Mouse (Mus musculus): Measurements from ENCODE around the gene Elac2. TPM values are rescaled to one million over a fixed set of nuclear protein-coding genes. Genes with fewer than 3 reads are reported as not detected.

The Elac2 gene
- total RNA-seq, 2 experiments from 2014 or later, result 18.2 to 20.1 TPM

GRCm38 (mm10) chr11:65016754-65017153 lies 37.9 kb downstream of the Elac2 start:
- no peak for DNase-seq (ENCODE audit: low spot score in 2 of 2)

- DNase-seq (ENCODE audit: low spot score in 2 of 2), result no peak
Measured at GRCm38 (mm10) chr11:65020744-65021143, 41.9 kb downstream of the Elac2 start.

GRCm38 (mm10) chr11:65022771-65023170 lies 43.9 kb downstream of the Elac2 start:
- no peak for DNase-seq (ENCODE audit: low spot score in 2 of 2)

GRCm38 (mm10) chr11:65028049-65028448 lies 49.2 kb downstream of the Elac2 start:
- DNase-seq (ENCODE audit: low spot score in 2 of 2), result no peak

- no peak for DNase-seq (ENCODE audit: low spot score in 2 of 2)
Measured at GRCm38 (mm10) chr11:65030201-65030600, 51.4 kb downstream of the Elac2 start.

- DNase-seq (ENCODE audit: low spot score in 2 of 2), result no peak
Measured at GRCm38 (mm10) chr11:65032221-65032620, 53.4 kb downstream of the Elac2 start.

- no peak for DNase-seq (ENCODE audit: low spot score in 2 of 2)
Measured at GRCm38 (mm10) chr11:65038996-65039395, 60.2 kb downstream of the Elac2 start.

- no peak for DNase-seq (ENCODE audit: low spot score in 2 of 2)
Measured at GRCm38 (mm10) chr11:65039517-65040095, 60.8 kb downstream of the Elac2 start.

GRCm38 (mm10) chr11:65040556-65040955 lies 61.7 kb downstream of the Elac2 start:
- DNase-seq (ENCODE audit: low spot score in 2 of 2), result no peak

GRCm38 (mm10) chr11:65049090-65049489 lies 70.3 kb downstream of the Elac2 start:
- no peak for DNase-seq (ENCODE audit: low spot score in 2 of 2)

GRCm38 (mm10) chr11:65050819-65051218 lies 72.0 kb downstream of the Elac2 start:
- DNase-seq (ENCODE audit: low spot score in 2 of 2), result no peak

Other genes with a start within 250 kb of the Elac2 start
- under 1 TPM in 1 of 2 experiments, not detected in 1; 0.52 TPM for gene 1700086D15Rik, start 180.9 kb downstream of the Elac2 start, total RNA-seq (2021)
- 1 to 10 TPM; 8.2 to 8.3 TPM for gene Arhgap44, start 183.9 kb downstream of the Elac2 start, total RNA-seq (2021)